Mouse (Mus musculus): ENCODE results near the gene Atp6v1g1. TPM values are rescaled to one million over a fixed set of nuclear protein-coding genes. Genes with fewer than 3 reads are reported as not detected.

Gene Atp6v1g1
- 188 and 212 TPM in 2 replicates for polyA plus RNA-seq (2015; fragmentation: Nextera tagmentation; extraction: Ambion mirVana)

- peak; percentile 91 for ATAC-seq (ENCODE audit: extremely low read depth, insufficient number of reproducible peaks, low FRiP score, low TSS enrichment)
Observed at GRCm38 (mm10) chr4:63544494-63545230, at the start of gene Atp6v1g1. Gene Atp6v1g1 (plus strand): TSS chr4:63544772.

GRCm38 (mm10) chr4:63494967-63495914 is 49.3 kb upstream of the Atp6v1g1 start:
- no peaks in the 10 kb centered on the region for H3K9me3 ChIP-seq
- H3K27ac ChIP-seq (replicated peaks), result no peak overlapping the region
- 0 out of 2 replicates have a peak, but pooled peaks have one; percentile 10 for ATAC-seq (ENCODE audit: extremely low read depth, insufficient number of reproducible peaks, low FRiP score, low TSS enrichment)
- under 1% methylated on average over 92 of the region's 107 CpGs for WGBS
- peaks cover 21% of the 10 kb centered on the region for H3K4me1 ChIP-seq
- H3K9ac ChIP-seq, result peak overlapping the region; percentile 85
- H3K4me2 ChIP-seq, result peak overlapping the region; percentile 95
- H3K36me3 ChIP-seq, result no peaks in the 10 kb centered on the region
- H3K27me3 ChIP-seq (replicated peaks), result peaks cover 55% of the 10 kb centered on the region
- peak overlapping the region; percentile 76 for H3K4me3 ChIP-seq

More at GRCm38 (mm10) chr4:63544494-63545230, at the start of gene Atp6v1g1:
- peak within 1 kb of the TSS; percentile 91 for H3K27ac ChIP-seq (replicated peaks)
- peaks cover 19% of the 10 kb centered on the region for H3K36me3 ChIP-seq
- H3K4me1 ChIP-seq, result peaks cover 57% of the 10 kb centered on the region
- H3K4me2 ChIP-seq, result peak within 1 kb of the TSS; percentile 72
- H3K27me3 ChIP-seq (replicated peaks), result no peaks in the 10 kb centered on the region
- WGBS, result under 1% methylated on average over 49 of the region's 57 CpGs
- H3K9me3 ChIP-seq, result no peaks in the 10 kb centered on the region
- peak within 1 kb of the TSS; percentile 97 for H3K9ac ChIP-seq
- H3K4me3 ChIP-seq, result peak within 1 kb of the TSS; percentile 94

GRCm38 (mm10) chr4:63495915-63496278 is 48.7 kb upstream of the Atp6v1g1 start, which contains the start of gene Whrn:
Gene Whrn (minus strand): TSS chr4:63495991.
- WGBS, result under 1% methylated on average over 30 of the region's 34 CpGs
- no peak within 1 kb of the TSS for H3K27ac ChIP-seq (replicated peaks)
- peak; percentile 70 for ATAC-seq (ENCODE audit: extremely low read depth, insufficient number of reproducible peaks, low FRiP score, low TSS enrichment)

GRCm38 (mm10) chr4:63496312-63496711 is 48.3 kb upstream of the Atp6v1g1 start:
- Histone ChIP-seq H3K36me3 (no peaks in the 10 kb centered on the region), H3K9me3 (no peaks in the 10 kb centered on the region), H3K9ac (peak overlapping the region; percentile 85), H3K27ac (replicated peaks) (no peak overlapping the region), H3K4me3 (peak overlapping the region; percentile 76), H3K4me2 (peak overlapping the region; percentile 95), H3K27me3 (replicated peaks) (peaks cover 63% of the 10 kb centered on the region), H3K4me1 (peaks cover 21% of the 10 kb centered on the region)
- no peak for ATAC-seq (ENCODE audit: extremely low read depth, insufficient number of reproducible peaks, low FRiP score, low TSS enrichment)
- WGBS, result 17% methylated on average over 6 of the region's 6 CpGs

More at GRCm38 (mm10) chr4:63495915-63496278, 48.7 kb upstream of the Atp6v1g1 start, which contains the start of gene Whrn:
- Histone ChIP-seq H3K4me1 (peaks cover 21% of the 10 kb centered on the region), H3K27me3 (replicated peaks) (peaks cover 62% of the 10 kb centered on the region), H3K36me3 (no peaks in the 10 kb centered on the region), H3K9me3 (no peaks in the 10 kb centered on the region), H3K4me3 (peak within 1 kb of the TSS; percentile 76), H3K9ac (peak within 1 kb of the TSS; percentile 85), H3K4me2 (peak within 1 kb of the TSS; percentile 95)

GRCm38 (mm10) chr4:63498346-63498745 is 46.2 kb upstream of the Atp6v1g1 start:
- no peak overlapping the region for H3K27ac ChIP-seq (replicated peaks)
- H3K4me2 ChIP-seq, result no peak overlapping the region
- H3K27me3 ChIP-seq (replicated peaks), result peaks cover 52% of the 10 kb centered on the region
- peaks cover 21% of the 10 kb centered on the region for H3K4me1 ChIP-seq
- ATAC-seq (ENCODE audit: extremely low read depth, insufficient number of reproducible peaks, low FRiP score, low TSS enrichment), result no peak
- no peak overlapping the region for H3K9ac ChIP-seq
- H3K4me3 ChIP-seq, result no peak overlapping the region
- H3K9me3 ChIP-seq, result no peaks in the 10 kb centered on the region
- H3K36me3 ChIP-seq, result no peaks in the 10 kb centered on the region
- WGBS, result 33% methylated on average over 3 of the region's 3 CpGs

- Histone ChIP-seq H3K4me3 (no peak overlapping the region), H3K27me3 (replicated peaks) (peaks cover 29% of the 10 kb centered on the region), H3K4me1 (peaks cover 4% of the 10 kb centered on the region), H3K9me3 (no peaks in the 10 kb centered on the region), H3K9ac (no peak overlapping the region), H3K27ac (replicated peaks) (no peak overlapping the region), H3K4me2 (no peak overlapping the region), H3K36me3 (no peaks in the 10 kb centered on the region)
- 47% methylated on average over 5 of the region's 5 CpGs for WGBS
- ATAC-seq (ENCODE audit: extremely low read depth, insufficient number of reproducible peaks, low FRiP score, low TSS enrichment), result no peak
Observed at GRCm38 (mm10) chr4:63501050-63501449, 43.5 kb upstream of the Atp6v1g1 start.

GRCm38 (mm10) chr4:63503949-63504348 is 40.6 kb upstream of the Atp6v1g1 start:
- no peak overlapping the region for H3K27ac ChIP-seq (replicated peaks)
- 62% methylated on average over 5 of the region's 5 CpGs for WGBS

GRCm38 (mm10) chr4:63507478-63507877 is 37.1 kb upstream of the Atp6v1g1 start:
- Histone ChIP-seq H3K9ac (no peak overlapping the region), H3K9me3 (no peaks in the 10 kb centered on the region), H3K4me2 (no peak overlapping the region), H3K27ac (replicated peaks) (no peak overlapping the region), H3K27me3 (replicated peaks) (no peaks in the 10 kb centered on the region; the same call in none of the 2 replicates), H3K4me3 (no peak overlapping the region), H3K36me3 (no peaks in the 10 kb centered on the region), H3K4me1 (no peaks in the 10 kb centered on the region)
- ATAC-seq (ENCODE audit: extremely low read depth, insufficient number of reproducible peaks, low FRiP score, low TSS enrichment), result no peak
- WGBS, result 68% methylated on average over 5 of the region's 5 CpGs

More at GRCm38 (mm10) chr4:63503949-63504348, 40.6 kb upstream of the Atp6v1g1 start:
- no peak overlapping the region for H3K4me2 ChIP-seq
- no peak for ATAC-seq (ENCODE audit: extremely low read depth, insufficient number of reproducible peaks, low FRiP score, low TSS enrichment)
- H3K4me3 ChIP-seq, result no peak overlapping the region
- peaks cover 19% of the 10 kb centered on the region for H3K27me3 ChIP-seq (replicated peaks)
- H3K9me3 ChIP-seq, result no peaks in the 10 kb centered on the region
- H3K4me1 ChIP-seq, result no peaks in the 10 kb centered on the region
- no peak overlapping the region for H3K9ac ChIP-seq
- no peaks in the 10 kb centered on the region for H3K36me3 ChIP-seq

- ATAC-seq (ENCODE audit: extremely low read depth, insufficient number of reproducible peaks, low FRiP score, low TSS enrichment), result no peak
- H3K4me2 ChIP-seq, result no peak overlapping the region
- no peak overlapping the region for H3K9ac ChIP-seq
- no peaks in the 10 kb centered on the region for H3K9me3 ChIP-seq
- WGBS, result 39% methylated on average over 4 of the region's 4 CpGs
- no peak overlapping the region for H3K4me3 ChIP-seq
- no peak overlapping the region for H3K27ac ChIP-seq (replicated peaks)
- no peaks in the 10 kb centered on the region for H3K36me3 ChIP-seq
- H3K27me3 ChIP-seq (replicated peaks), result no peaks in the 10 kb centered on the region; the same call in none of the 2 replicates
- no peaks in the 10 kb centered on the region for H3K4me1 ChIP-seq
Observed at GRCm38 (mm10) chr4:63508232-63508631, 36.3 kb upstream of the Atp6v1g1 start.

- Histone ChIP-seq H3K4me1 (no peaks in the 10 kb centered on the region), H3K9ac (no peak overlapping the region), H3K27me3 (replicated peaks) (peaks cover 10% of the 10 kb centered on the region), H3K4me2 (no peak overlapping the region), H3K4me3 (no peak overlapping the region), H3K9me3 (no peaks in the 10 kb centered on the region), H3K27ac (replicated peaks) (no peak overlapping the region), H3K36me3 (no peaks in the 10 kb centered on the region)
- no peak for ATAC-seq (ENCODE audit: extremely low read depth, insufficient number of reproducible peaks, low FRiP score, low TSS enrichment)
- WGBS, result 60% methylated on average over 2 of the region's 2 CpGs
Observed at GRCm38 (mm10) chr4:63512921-63513320, 31.7 kb upstream of the Atp6v1g1 start.

GRCm38 (mm10) chr4:63514454-63514984 is 30.1 kb upstream of the Atp6v1g1 start:
- Histone ChIP-seq H3K36me3 (no peaks in the 10 kb centered on the region), H3K9ac (no peak overlapping the region), H3K4me2 (no peak overlapping the region), H3K4me3 (no peak overlapping the region), H3K27me3 (replicated peaks) (peaks cover 10% of the 10 kb centered on the region), H3K27ac (replicated peaks) (no peak overlapping the region), H3K4me1 (no peaks in the 10 kb centered on the region), H3K9me3 (no peaks in the 10 kb centered on the region)
- 62% methylated on average over 4 of the region's 4 CpGs for WGBS
- no peak for ATAC-seq (ENCODE audit: extremely low read depth, insufficient number of reproducible peaks, low FRiP score, low TSS enrichment)

Measured in heart, embryonic 13.5 days (tissue).